ENCODE assay signal across 8 mouse cellular contexts in genomic region chr12:5136300-5136699, GRCm38 (mm10).
A peak's percentile ranks its signal among the peaks of the same experiment; 100 is the strongest.
DNase-seq lines count a peak whose midpoint lies in the region; TF ChIP-seq lines count a peak whose summit lies in the region.
"Had no signal": no experiment of that assay in that cellular context is flagged by ENCODE, and none has a peak within 500 bp of the region (broad histone marks: within the 10 kb centered on the region; RNA-seq: fewer than 3 reads in every experiment).

No protein-coding gene starts in this region.

- peak; percentile 55 for TF ChIP-seq RAD21 in CH12.LX (IDR thresholded peaks at IDR 0.05; ENCODE audit: low read depth, low read length)

- TF ChIP-seq POLR2A in CH12.LX (IDR thresholded peaks at IDR 0.05; ENCODE audit: low read depth, low read length): no peak

- H3K27ac ChIP-seq in CH12.LX (ENCODE audit: insufficient read depth, low read depth): no peak overlapping the region
- H3K27ac ChIP-seq: heart, embryonic 13.5 days had no signal

- peak; percentile 74 to 97 for TF ChIP-seq CTCF in CH12.LX (conservative IDR thresholded peaks at IDR 0.05 in 1 of 2, IDR thresholded peaks at IDR 0.05 in 1 of 2; ENCODE audit: low read depth in 2 of 2, low read length in 2 of 2)

- DNase-seq in CH12.LX (ENCODE audit: extremely low read depth) (peak; percentile 76), MN1 (ENCODE audit: low spot score) (peak; percentile 46)
- DNase-seq in cerebellum, adult 8-10 months: peak; percentile 61
- DNase-seq in forelimb bud, embryonic 11.5 days (ENCODE audit: low read depth, low spot score): peak; percentile 73
- DNase-seq in kidney, postnatal 10 days: peak; percentile 62
- DNase-seq in lung, postnatal 14 days: peak; percentile 53
- peak; percentile 74 to 76 for DNase-seq in right cerebral cortex, postnatal 10 days (ENCODE audit: low spot score in 2 of 2)

- H3K27me3 ChIP-seq in CH12.LX (replicated peaks): peaks cover 2% of the 10 kb centered on the region
- H3K27me3 ChIP-seq: heart, embryonic 13.5 days had no signal

- H3K4me2 ChIP-seq in CH12.LX (ENCODE audit: insufficient read depth, low read depth, poor library complexity, severe bottlenecking): no peak overlapping the region
- H3K4me2 ChIP-seq: heart, embryonic 13.5 days had no signal

- no peaks in the 10 kb centered on the region for H3K79me2 ChIP-seq in CH12.LX (replicated peaks; ENCODE audit: control insufficient read depth, extremely low read depth, insufficient read depth, poor library complexity, severe bottlenecking)

- in situ Hi-C loops in CH12.LX (cut with MboI; ENCODE audit: low pct_ligation_motif_present, low pct_unique_long_range_greater_than_20kb, low sequenced_read_pairs): no loop called here

- no peaks in the 10 kb centered on the region for H3K36me3 ChIP-seq in CH12.LX (replicated peaks in 1 of 2; ENCODE audit: control insufficient read depth in 1 of 2, insufficient read depth in 1 of 2, low read length in 1 of 2)
- H3K36me3 ChIP-seq: heart, embryonic 13.5 days had no signal

- no peak overlapping the region for H3K9ac ChIP-seq in CH12.LX (ENCODE audit: insufficient read depth, low read depth)
- H3K9ac ChIP-seq: heart, embryonic 13.5 days had no signal

- H3K4me1 ChIP-seq in CH12.LX (ENCODE audit: control insufficient read depth in 1 of 2, insufficient read depth in 2 of 2): peaks cover 0 to 4% of the 10 kb centered on the region in 2 experiments; a peak in 1 of 4 replicates
- H3K4me1 ChIP-seq: heart, embryonic 13.5 days had no signal

- no peak for TF ChIP-seq EP300 in CH12.LX (IDR thresholded peaks at IDR 0.05; ENCODE audit: low read length)

- H3K4me3 ChIP-seq in CH12.LX (replicated peaks in 1 of 3; ENCODE audit: low read depth in 2 of 3, low read length in 2 of 3, poor library complexity in 1 of 3): no peak overlapping the region
- H3K4me3 ChIP-seq: heart, embryonic 13.5 days had no signal

- no peaks in the 10 kb centered on the region for H3K9me3 ChIP-seq in CH12.LX (replicated peaks; ENCODE audit: low read length)
- H3K9me3 ChIP-seq: heart, embryonic 13.5 days had no signal

- dilution Hi-C loops in CH12.LX (cut with MboI; ENCODE audit: extremely low pct_ligation_motif_present, extremely low pct_unique_long_range_greater_than_20kb, low sequenced_read_pairs): no loop called here

TF ChIP-seq in CH12.LX, 34 proteins besides CTCF, POLR2A, EP300 and RAD21:
- TF ChIP-seq MEF2A (IDR thresholded peaks at IDR 0.05; ENCODE audit: borderline replicate concordance, low read depth, low read length) (no peak), NELFE (IDR thresholded peaks at IDR 0.05; ENCODE audit: low read depth, low read length) (no peak), E2F4 (IDR thresholded peaks at IDR 0.05; ENCODE audit: insufficient replicate concordance, low read depth, low read length) (no peak), SMC3 (IDR thresholded peaks at IDR 0.05; ENCODE audit: low read depth, low read length) (peak; percentile 61), MYC (IDR thresholded peaks at IDR 0.05; ENCODE audit: low read depth, low read length) (no peak)
